Mouse (Mus musculus) midbrain, postnatal 0 days (tissue): ENCODE data around the gene Msi1. TPM values are rescaled to one million over a fixed set of nuclear protein-coding genes. Genes with fewer than 3 reads are reported as not detected.

ENCODE experiments used
- ATAC-seq: fragments of 200-750 bp; cut with Nextera tagmentation; 2 replicates; pipeline ENCODE4 v1.8.0; 2017; ENCODE audit warnings: moderate number of reproducible peaks, mild to moderate bottlenecking, moderate TSS enrichment, moderate library complexity; ENCODE audit not compliant: low FRiP score
- DNase-seq: peaks from one replicate; pipeline ENCODE4 v3.0.0-alpha.2; 2015; ENCODE audit warnings: low spot score
- H3K27ac ChIP-seq: fragments of 300-500 bp; sonication (generic); 2 replicates; pipeline ENCODE4 v1.5.1; 2014; ENCODE audit warnings: low read depth, mild to moderate bottlenecking, low read length, mixed read lengths
- H3K27me3 ChIP-seq: fragments of 300-500 bp; sonication (generic); 2 replicates; pipeline ENCODE4 v1.6.1; 2014; ENCODE audit warnings: low read length, control low read depth, mixed read lengths; ENCODE audit not compliant: insufficient read depth
- H3K36me3 ChIP-seq: fragments of 300-500 bp; sonication (generic); 2 replicates; pipeline ENCODE4 v1.6.1; 2014; ENCODE audit warnings: low read length, control low read depth, mixed read lengths; ENCODE audit not compliant: insufficient read depth
- H3K4me1 ChIP-seq: fragments of 300-500 bp; sonication (generic); 2 replicates; pipeline ENCODE4 v1.6.1; 2014; ENCODE audit warnings: mild to moderate bottlenecking, control low read depth, antibody characterized with exemption, low read length, mixed read lengths; ENCODE audit not compliant: insufficient read depth
- H3K4me2 ChIP-seq: fragments of 300-500 bp; sonication (generic); 2 replicates; pipeline ENCODE4 v1.6.1; 2014; ENCODE audit warnings: low read depth, mild to moderate bottlenecking, low read length, mixed read lengths; ENCODE audit not compliant: poor library complexity, severe bottlenecking
- H3K4me3 ChIP-seq: fragments of 300-500 bp; sonication (generic); 2 replicates; pipeline ENCODE4 v1.5.1; 2014; ENCODE audit warnings: low read depth, mild to moderate bottlenecking, low read length, moderate library complexity
- H3K9ac ChIP-seq: fragments of 300-500 bp; sonication (generic); replicated peaks from 2 replicates; pipeline ENCODE4 v1.6.1; 2014; ENCODE audit warnings: mild to moderate bottlenecking, low read length, moderate library complexity, mixed read lengths; ENCODE audit not compliant: poor library complexity, severe bottlenecking
- H3K9me3 ChIP-seq: fragments of 300-500 bp; sonication (generic); 2 replicates; pipeline ENCODE4 v1.6.1; 2016; ENCODE audit warnings: low read length, control low read depth
- CTCF ChIP-seq: IDR thresholded peaks from 2 replicates; pipeline ENCODE4 v1.5.1; 2016; ENCODE audit warnings: antibody characterized with exemption, mild to moderate bottlenecking
- WGBS: fragments of 180-500 bp; shearing (Covaris S2); extraction: QIAGEN DNeasy Blood & Tissue Kit; methylation state at CpG from one replicate; pipeline ENCODE4 v1.1.7; 2014; 5-methylcytosine and 5-hydroxymethylcytosine counted together
- polyA plus RNA-seq: library from polyadenylated mRNA; unstranded; fragments of >200 nt; fragmentation: Nextera tagmentation; extraction: Ambion mirVana; gene quantifications from 2 replicates; pipeline ENCODE4 v1.2.1, GENCODE M21; 2015
- total RNA-seq: library from RNA; depleted of rRNA; stranded (reverse); fragments of >200 nt; gene quantifications from 2 replicates; pipeline ENCODE4 v1.2.3, GENCODE M21; 2014

The Msi1 gene
- total and polyA plus RNA-seq, 2 experiments from 2014 or later, result 52.1 to 82.9 TPM

DNA sequence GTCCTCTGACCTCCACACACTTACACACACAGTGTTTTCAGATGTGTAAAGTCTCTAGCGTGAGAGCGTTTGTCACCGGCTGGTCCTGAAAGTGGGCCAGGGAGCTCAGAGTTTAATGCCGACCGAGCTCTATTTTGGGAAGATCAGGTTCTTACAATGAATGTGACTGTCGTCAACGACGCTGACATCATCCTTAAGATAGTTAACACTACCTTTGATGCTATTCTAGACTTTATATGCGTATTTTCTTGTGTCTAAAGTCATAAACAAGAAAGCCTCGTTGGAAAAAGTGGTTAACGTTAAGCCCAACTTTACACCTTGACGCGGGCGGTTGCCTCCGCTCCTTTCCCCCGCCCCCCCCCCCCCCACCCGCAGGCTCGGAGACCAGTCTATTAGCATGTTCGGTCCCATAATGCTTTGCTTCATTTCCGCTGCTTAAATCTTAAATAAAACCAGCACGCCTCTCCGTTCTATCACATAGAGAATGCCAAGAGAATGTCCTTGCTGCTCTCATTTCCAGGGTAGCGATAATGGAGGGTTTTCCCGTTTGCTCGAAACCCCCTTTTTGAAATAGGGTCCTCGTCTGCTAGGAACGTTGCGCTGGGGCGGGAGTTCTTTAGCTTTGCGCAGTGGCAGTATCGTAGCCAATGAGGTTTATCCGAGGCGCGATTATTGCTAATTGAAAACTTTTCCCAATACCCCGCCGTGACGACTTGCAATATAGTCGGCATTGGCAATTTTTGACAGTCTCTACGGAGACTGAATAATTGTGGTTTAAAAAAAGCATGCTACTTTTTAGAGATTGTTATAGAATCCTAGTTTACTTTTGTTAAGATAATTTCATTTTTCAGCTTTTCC, 59.7 kb downstream of the Msi1 start:
- H3K9me3 ChIP-seq, result no peaks in the 10 kb centered on the region
- under 1% methylated on average over 39 of the region's 39 CpGs for WGBS
- H3K9ac ChIP-seq, result peak overlapping the region; percentile 89
- H3K4me3 ChIP-seq, result peak overlapping the region; percentile 40
- DNase-seq (peak; percentile 92), ATAC-seq (peak; percentile 80)
- peak overlapping the region; percentile 100 for H3K27ac ChIP-seq
- H3K27me3 ChIP-seq, result no peaks in the 10 kb centered on the region
- no peaks in the 10 kb centered on the region for H3K36me3 ChIP-seq
- peaks cover 6% of the 10 kb centered on the region; the same call in 1 of the 2 replicates for H3K4me1 ChIP-seq
- H3K4me2 ChIP-seq, result peak overlapping the region; percentile 65
- no peak for TF ChIP-seq CTCF

DNA sequence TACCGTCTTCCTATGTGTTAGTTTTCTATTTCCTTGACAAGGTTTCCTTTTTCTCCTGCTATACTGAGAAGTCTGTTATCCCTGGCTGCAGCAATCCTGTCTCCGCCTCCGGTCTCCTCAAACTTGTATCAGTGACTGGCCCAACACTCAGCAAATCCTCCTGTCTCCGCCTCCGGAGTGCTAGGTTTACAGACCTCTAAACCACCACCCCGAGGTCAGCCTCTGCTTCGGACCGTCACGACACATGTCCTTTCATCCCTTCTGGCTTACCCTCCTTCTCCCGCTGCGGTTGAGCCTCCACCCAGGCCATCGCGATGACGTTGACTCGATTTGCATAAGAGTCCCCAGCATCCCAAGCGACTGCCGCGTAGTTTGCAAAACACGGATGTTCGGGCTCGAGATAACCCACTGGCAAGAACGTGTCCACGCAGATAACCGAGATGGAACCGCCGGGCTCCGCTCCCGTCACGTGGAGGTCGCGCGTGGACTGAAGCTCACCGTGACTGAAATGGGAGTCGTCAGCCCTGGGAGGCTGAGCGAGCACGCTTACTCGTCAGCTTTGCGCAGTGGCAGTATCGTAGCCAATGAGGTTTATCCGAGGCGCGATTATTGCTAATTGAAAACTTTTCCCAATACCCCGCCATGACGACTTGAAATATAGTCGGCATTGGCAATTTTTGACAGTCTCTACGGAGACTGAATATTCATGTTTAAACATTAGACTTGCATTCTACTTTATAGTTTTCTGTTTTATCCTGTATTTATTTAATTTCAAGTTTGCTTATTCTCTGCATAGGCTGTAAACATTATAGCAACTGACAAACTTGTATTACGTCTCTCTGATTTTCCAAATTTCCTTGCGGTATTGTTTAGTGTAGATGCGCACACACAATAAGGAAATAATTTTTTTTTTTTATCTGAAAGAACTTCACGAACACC, 60.6 kb downstream of the Msi1 start:
- Histone ChIP-seq H3K9ac (peak overlapping the region; percentile 89), H3K27me3 (no peaks in the 10 kb centered on the region), H3K4me1 (peaks cover 6% of the 10 kb centered on the region; the same call in 1 of the 2 replicates), H3K36me3 (no peaks in the 10 kb centered on the region), H3K4me3 (peak overlapping the region; percentile 40), H3K9me3 (no peaks in the 10 kb centered on the region), H3K27ac (peak overlapping the region; percentile 100), H3K4me2 (peak overlapping the region; percentile 65)
- TF ChIP-seq CTCF, result no peak
- ATAC-seq (peak; percentile 88), DNase-seq (peak; percentile 94)
- under 1% methylated on average over 50 of the region's 50 CpGs for WGBS

DNA sequence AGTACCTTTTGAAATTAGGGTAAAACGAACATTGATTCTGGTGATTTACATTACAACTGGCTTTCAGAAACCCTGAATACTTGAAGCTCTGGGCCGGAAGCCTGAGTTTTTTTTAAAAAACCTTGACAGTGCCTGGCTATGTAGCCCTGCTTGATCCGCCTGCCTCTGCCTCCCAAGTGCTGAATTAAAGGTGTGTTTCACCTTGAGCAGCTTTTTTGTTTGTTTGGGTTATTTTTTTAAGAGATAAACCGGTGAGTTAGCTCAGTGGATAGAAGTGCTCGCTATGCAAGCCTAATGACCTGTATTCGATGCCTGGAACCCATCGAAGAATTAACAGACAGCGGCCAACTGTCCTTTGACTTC, 61.2 kb downstream of the Msi1 start:
- Histone ChIP-seq H3K9me3 (no peaks in the 10 kb centered on the region), H3K4me2 (peak overlapping the region; percentile 65), H3K36me3 (no peaks in the 10 kb centered on the region), H3K4me3 (no peak overlapping the region), H3K27ac (0 out of 2 replicates have a peak overlapping the region, but pooled peaks have one; percentile 43), H3K27me3 (no peaks in the 10 kb centered on the region), H3K4me1 (peaks cover 6% of the 10 kb centered on the region; the same call in 1 of the 2 replicates), H3K9ac (no peak overlapping the region)
- ATAC-seq (no peak), DNase-seq (no peak)
- WGBS, result 15% methylated on average over 8 of the region's 8 CpGs
- no peak for TF ChIP-seq CTCF

DNA sequence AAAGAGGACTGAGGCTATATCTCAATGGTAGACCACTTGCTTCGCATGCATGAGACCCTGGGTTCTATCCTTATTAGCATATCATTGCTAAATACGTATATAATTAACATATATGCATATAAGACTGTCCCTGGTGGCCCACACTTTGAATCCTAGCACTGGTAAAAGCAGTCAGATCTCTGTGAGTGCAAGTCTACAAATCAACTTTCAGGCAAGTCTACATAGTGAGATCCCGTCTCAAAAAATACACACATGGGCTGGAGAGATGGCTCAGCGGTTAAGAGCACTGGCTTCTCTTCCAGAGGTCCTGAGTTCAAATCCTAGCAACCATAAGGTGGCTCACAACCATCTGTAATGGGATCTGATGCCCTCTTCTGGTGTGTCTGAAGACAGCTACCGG, 61.7 kb downstream of the Msi1 start:
- H3K4me3 ChIP-seq, result no peak overlapping the region
- 0 out of 2 replicates have a peak overlapping the region, but pooled peaks have one; percentile 65 for H3K4me2 ChIP-seq
- DNase-seq, result no peak
- H3K9ac ChIP-seq, result no peak overlapping the region
- H3K27me3 ChIP-seq, result no peaks in the 10 kb centered on the region
- H3K9me3 ChIP-seq, result no peaks in the 10 kb centered on the region
- ATAC-seq, result no peak
- H3K27ac ChIP-seq, result no peak overlapping the region
- peaks cover 6% of the 10 kb centered on the region; the same call in 1 of the 2 replicates for H3K4me1 ChIP-seq
- no peaks in the 10 kb centered on the region for H3K36me3 ChIP-seq
- TF ChIP-seq CTCF, result peak; percentile 40; the same call in 1 of the 2 replicates
- WGBS, result 34% methylated on average over 5 of the region's 5 CpGs

DNA sequence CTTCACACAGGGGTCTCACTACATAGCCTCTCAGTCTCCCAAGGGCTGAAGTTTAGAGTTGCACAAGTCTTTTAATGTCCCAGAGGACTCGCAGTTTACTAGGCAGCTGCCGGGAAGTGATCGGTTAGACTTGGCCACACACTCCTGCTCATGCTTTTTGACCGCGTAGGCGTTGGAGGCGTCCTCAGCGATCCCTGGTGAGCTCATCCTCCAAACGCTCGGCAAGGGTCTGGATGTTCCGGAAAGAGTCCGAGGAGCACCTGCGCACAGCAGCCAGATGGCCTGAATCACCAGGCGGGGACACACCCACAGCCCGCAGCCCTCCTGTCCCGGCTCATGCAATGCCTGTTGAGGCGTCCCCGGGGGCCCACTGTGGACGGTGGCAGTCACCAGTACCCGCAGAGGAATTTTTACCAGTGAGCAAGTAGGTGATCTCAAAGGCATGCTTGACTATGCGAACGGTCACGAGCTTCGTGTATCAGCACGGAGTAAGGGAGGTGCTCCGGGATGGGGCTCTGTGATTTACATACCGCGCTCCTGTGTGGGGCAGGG, 62.4 kb downstream of the Msi1 start:
- TF ChIP-seq CTCF, result no peak

More for the DNA sequence above, 62.4 kb downstream of the Msi1 start:
- no peaks in the 10 kb centered on the region for H3K9me3 ChIP-seq
- H3K4me2 ChIP-seq, result peak overlapping the region; percentile 68
- 4% methylated on average over 28 of the region's 28 CpGs for WGBS
- peak overlapping the region; percentile 23 for H3K4me3 ChIP-seq
- H3K27me3 ChIP-seq, result no peaks in the 10 kb centered on the region
- no peaks in the 10 kb centered on the region for H3K36me3 ChIP-seq
- ATAC-seq (no peak), DNase-seq (peak; percentile 33)
- H3K9ac ChIP-seq, result peak overlapping the region; percentile 61
- peaks cover 6% of the 10 kb centered on the region; the same call in 1 of the 2 replicates for H3K4me1 ChIP-seq
- H3K27ac ChIP-seq, result no peak overlapping the region
